Mouse (Mus musculus): ENCODE measurements around the gene Reep6. TPM values are rescaled to one million over a fixed set of nuclear protein-coding genes. Genes with fewer than 3 reads are reported as not detected.
"Not testable (repeated sequence)": the region's sequence is repeated elsewhere in the genome, so short reads cannot be mapped to it uniquely, and the experiment has no call there.

Gene Reep6
- polyA plus RNA-seq, 1 experiment from 2014 or later, result 5.2 TPM

- DNase-seq (ENCODE audit: low spot score) (peak; percentile 34), ATAC-seq (ENCODE audit: insufficient number of reproducible peaks, low FRiP score, low TSS enrichment, low read depth) (no peak)
- H3K36me3 ChIP-seq (ENCODE audit: control insufficient read depth, insufficient read depth, low read length), result no peaks in the 10 kb centered on the region
- H3K4me2 ChIP-seq (ENCODE audit: low read depth, severe bottlenecking), result peak overlapping the region; percentile 37; the same call in 1 of the 2 replicates
- H3K27ac ChIP-seq (replicated peaks; ENCODE audit: low read depth, low read length), result no peak overlapping the region
- peaks cover 7% of the 10 kb centered on the region for H3K4me1 ChIP-seq (ENCODE audit: control insufficient read depth, insufficient read depth, low read length)
- H3K9me3 ChIP-seq (ENCODE audit: control insufficient read depth, low read length), result no peaks in the 10 kb centered on the region
- peaks cover 66% of the 10 kb centered on the region for H3K27me3 ChIP-seq (ENCODE audit: control insufficient read depth, insufficient read depth, low read length)
- no peak overlapping the region for H3K9ac ChIP-seq (ENCODE audit: low read length)
- WGBS, result 3% methylated on average over 45 of the region's 47 CpGs
- peak overlapping the region; percentile 8; the same call in 1 of the 2 replicates for H3K4me3 ChIP-seq (ENCODE audit: low read depth, low read length)
Observed at GRCm38 (mm10) chr10:80341491-80342304, 11.9 kb downstream of the Reep6 start.

GRCm38 (mm10) chr10:80342305-80342748, 12.6 kb downstream of the Reep6 start:
- Histone ChIP-seq H3K9me3 (ENCODE audit: control insufficient read depth, low read length) (no peaks in the 10 kb centered on the region), H3K9ac (ENCODE audit: low read length) (no peak overlapping the region), H3K36me3 (ENCODE audit: control insufficient read depth, insufficient read depth, low read length) (no peaks in the 10 kb centered on the region), H3K27ac (replicated peaks; ENCODE audit: low read depth, low read length) (no peak overlapping the region), H3K4me2 (ENCODE audit: low read depth, severe bottlenecking) (peak overlapping the region; percentile 37; the same call in 1 of the 2 replicates), H3K4me1 (ENCODE audit: control insufficient read depth, insufficient read depth, low read length) (peaks cover 7% of the 10 kb centered on the region), H3K4me3 (ENCODE audit: low read depth, low read length) (peak overlapping the region; percentile 18; the same call in 1 of the 2 replicates), H3K27me3 (ENCODE audit: control insufficient read depth, insufficient read depth, low read length) (peaks cover 71% of the 10 kb centered on the region)
- ATAC-seq (ENCODE audit: insufficient number of reproducible peaks, low FRiP score, low TSS enrichment, low read depth) (no peak), DNase-seq (ENCODE audit: low spot score) (no peak)
- under 1% methylated on average over 26 of the region's 26 CpGs for WGBS

- peaks cover 7% of the 10 kb centered on the region for H3K4me1 ChIP-seq (ENCODE audit: control insufficient read depth, insufficient read depth, low read length)
- H3K4me3 ChIP-seq (ENCODE audit: low read depth, low read length), result peak overlapping the region; percentile 18; the same call in 1 of the 2 replicates
- ATAC-seq (ENCODE audit: insufficient number of reproducible peaks, low FRiP score, low TSS enrichment, low read depth), result peak; percentile 45; the same call in 1 of the 2 replicates
- H3K36me3 ChIP-seq (ENCODE audit: control insufficient read depth, insufficient read depth, low read length), result no peaks in the 10 kb centered on the region
- no peak overlapping the region for H3K27ac ChIP-seq (replicated peaks; ENCODE audit: low read depth, low read length)
- H3K4me2 ChIP-seq (ENCODE audit: low read depth, severe bottlenecking), result peak overlapping the region; percentile 37; the same call in 1 of the 2 replicates
- peak; percentile 62 for DNase-seq (ENCODE audit: low spot score)
- H3K9me3 ChIP-seq (ENCODE audit: control insufficient read depth, low read length), result no peaks in the 10 kb centered on the region
- peaks cover 77% of the 10 kb centered on the region for H3K27me3 ChIP-seq (ENCODE audit: control insufficient read depth, insufficient read depth, low read length)
- H3K9ac ChIP-seq (ENCODE audit: low read length), result no peak overlapping the region
- whole genome bisulfite sequencing, result under 1% methylated on average over 30 of the region's 33 CpGs
Observed at GRCm38 (mm10) chr10:80342749-80343424, 13.1 kb downstream of the Reep6 start.

- H3K27ac ChIP-seq (replicated peaks; ENCODE audit: low read depth, low read length), result no peak overlapping the region
- no peaks in the 10 kb centered on the region for H3K9me3 ChIP-seq (ENCODE audit: control insufficient read depth, low read length)
- H3K36me3 ChIP-seq (ENCODE audit: control insufficient read depth, insufficient read depth, low read length), result no peaks in the 10 kb centered on the region
- H3K4me1 ChIP-seq (ENCODE audit: control insufficient read depth, insufficient read depth, low read length), result peaks cover 9% of the 10 kb centered on the region
- 27% methylated on average over 13 of the region's 13 CpGs for WGBS
- no peak for ATAC-seq (ENCODE audit: insufficient number of reproducible peaks, low FRiP score, low TSS enrichment, low read depth)
- no peak overlapping the region for H3K4me3 ChIP-seq (ENCODE audit: low read depth, low read length)
- H3K4me2 ChIP-seq (ENCODE audit: low read depth, severe bottlenecking), result no peak overlapping the region
- peaks cover 82% of the 10 kb centered on the region for H3K27me3 ChIP-seq (ENCODE audit: control insufficient read depth, insufficient read depth, low read length)
- no peak overlapping the region for H3K9ac ChIP-seq (ENCODE audit: low read length)
- DNase-seq (ENCODE audit: low spot score), result no peak
Observed at GRCm38 (mm10) chr10:80343425-80343895, 13.7 kb downstream of the Reep6 start.

- H3K4me1 ChIP-seq (ENCODE audit: control insufficient read depth, insufficient read depth, low read length), result peaks cover 16% of the 10 kb centered on the region
- H3K4me3 ChIP-seq (ENCODE audit: low read depth, low read length), result no peak overlapping the region
- H3K9me3 ChIP-seq (ENCODE audit: control insufficient read depth, low read length), result no peaks in the 10 kb centered on the region
- no peak overlapping the region for H3K9ac ChIP-seq (ENCODE audit: low read length)
- DNase-seq (ENCODE audit: low spot score) (no peak), ATAC-seq (ENCODE audit: insufficient number of reproducible peaks, low FRiP score, low TSS enrichment, low read depth) (no peak)
- peaks cover 90% of the 10 kb centered on the region for H3K27me3 ChIP-seq (ENCODE audit: control insufficient read depth, insufficient read depth, low read length)
- H3K4me2 ChIP-seq (ENCODE audit: low read depth, severe bottlenecking), result no peak overlapping the region
- WGBS, result 42% methylated on average over 9 of the region's 9 CpGs
- no peaks in the 10 kb centered on the region for H3K36me3 ChIP-seq (ENCODE audit: control insufficient read depth, insufficient read depth, low read length)
- H3K27ac ChIP-seq (replicated peaks; ENCODE audit: low read depth, low read length), result no peak overlapping the region
Observed at GRCm38 (mm10) chr10:80344131-80344661, 14.4 kb downstream of the Reep6 start.

- H3K36me3 ChIP-seq (ENCODE audit: control insufficient read depth, insufficient read depth, low read length), result no peaks in the 10 kb centered on the region
- peaks cover 98% of the 10 kb centered on the region for H3K27me3 ChIP-seq (ENCODE audit: control insufficient read depth, insufficient read depth, low read length)
- H3K9me3 ChIP-seq (ENCODE audit: control insufficient read depth, low read length), result no peaks in the 10 kb centered on the region
- H3K9ac ChIP-seq (ENCODE audit: low read length), result peak overlapping the region; percentile 7; the same call in 1 of the 2 replicates
- ATAC-seq (ENCODE audit: insufficient number of reproducible peaks, low FRiP score, low TSS enrichment, low read depth), result no peak
- H3K27ac ChIP-seq (replicated peaks; ENCODE audit: low read depth, low read length), result no peak overlapping the region
- under 1% methylated on average over 16 of the region's 16 CpGs for WGBS
- no peak overlapping the region for H3K4me3 ChIP-seq (ENCODE audit: low read depth, low read length)
- no peak overlapping the region for H3K4me2 ChIP-seq (ENCODE audit: low read depth, severe bottlenecking)
- DNase-seq (ENCODE audit: low spot score), result no peak
- peaks cover 17% of the 10 kb centered on the region for H3K4me1 ChIP-seq (ENCODE audit: control insufficient read depth, insufficient read depth, low read length)
Observed at GRCm38 (mm10) chr10:80345122-80345521, 15.4 kb downstream of the Reep6 start.

- not testable (repeated sequence) for H3K9ac ChIP-seq (ENCODE audit: low read length); ATAC-seq (ENCODE audit: insufficient number of reproducible peaks, low FRiP score, low TSS enrichment, low read depth); H3K4me3 ChIP-seq (ENCODE audit: low read depth, low read length); H3K36me3 ChIP-seq (ENCODE audit: control insufficient read depth, insufficient read depth, low read length); H3K27ac ChIP-seq (replicated peaks; ENCODE audit: low read depth, low read length); DNase-seq (ENCODE audit: low spot score); H3K4me2 ChIP-seq (ENCODE audit: low read depth, severe bottlenecking); H3K9me3 ChIP-seq (ENCODE audit: control insufficient read depth, low read length)
- Histone ChIP-seq H3K4me1 (ENCODE audit: control insufficient read depth, insufficient read depth, low read length) (peaks cover 17% of the 10 kb centered on the region), H3K27me3 (ENCODE audit: control insufficient read depth, insufficient read depth, low read length) (peaks cover 96% of the 10 kb centered on the region)
- 79% methylated on average over 5 of the region's 6 CpGs for WGBS
Observed at GRCm38 (mm10) chr10:80345929-80346328, 16.2 kb downstream of the Reep6 start.

GRCm38 (mm10) chr10:80347514-80347967, 17.8 kb downstream of the Reep6 start:
- 14% methylated on average over 16 of the region's 17 CpGs for WGBS
- no peak overlapping the region for H3K27ac ChIP-seq (replicated peaks; ENCODE audit: low read depth, low read length)
- peaks cover 10% of the 10 kb centered on the region; the same call in 1 of the 2 replicates for H3K4me1 ChIP-seq (ENCODE audit: control insufficient read depth, insufficient read depth, low read length)
- H3K27me3 ChIP-seq (ENCODE audit: control insufficient read depth, insufficient read depth, low read length), result peaks cover 95% of the 10 kb centered on the region
- no peaks in the 10 kb centered on the region for H3K9me3 ChIP-seq (ENCODE audit: control insufficient read depth, low read length)
- DNase-seq (ENCODE audit: low spot score) (no peak), ATAC-seq (ENCODE audit: insufficient number of reproducible peaks, low FRiP score, low TSS enrichment, low read depth) (no peak)
- no peak overlapping the region for H3K4me3 ChIP-seq (ENCODE audit: low read depth, low read length)
- no peaks in the 10 kb centered on the region for H3K36me3 ChIP-seq (ENCODE audit: control insufficient read depth, insufficient read depth, low read length)
- no peak overlapping the region for H3K9ac ChIP-seq (ENCODE audit: low read length)
- H3K4me2 ChIP-seq (ENCODE audit: low read depth, severe bottlenecking), result no peak overlapping the region
